In the genomic region with DNA sequence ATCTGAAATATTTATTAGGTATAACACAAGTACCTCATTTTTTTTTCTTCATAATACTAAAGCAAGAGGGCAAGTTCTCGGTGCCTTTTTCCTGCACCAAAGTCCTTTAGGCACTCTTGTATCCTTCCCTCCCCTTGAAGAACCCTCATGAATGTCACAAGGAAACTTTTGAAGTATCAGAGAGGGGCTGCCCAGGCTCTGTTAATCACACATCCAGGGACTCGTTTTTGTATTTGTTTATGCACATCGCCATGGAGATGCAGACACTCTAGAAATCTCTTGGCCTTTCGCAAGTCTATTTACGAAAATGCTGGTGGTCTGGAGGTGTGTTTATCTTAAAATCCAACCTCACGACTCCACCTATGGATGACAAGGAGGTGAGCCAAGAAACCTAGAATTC, we compare ENCODE assay signal across 10 mouse cellular contexts.
DNase-seq lines count a peak whose midpoint lies in the region; ATAC-seq and TF ChIP-seq lines count a peak whose summit lies in the region.
"Had no signal": no experiment of that assay in that cellular context is flagged by ENCODE, and none has a peak within 500 bp of the region (broad histone marks: within the 10 kb centered on the region; RNA-seq: fewer than 3 reads in every experiment).

No protein-coding gene starts in this region.

- whole genome bisulfite sequencing in heart, embryonic 15.5 days = 47% methylated on average over 6 of the region's 6 CpGs
- WGBS in midbrain, embryonic 13.5 days = 28% methylated on average over 6 of the region's 6 CpGs

- no peak for TF ChIP-seq POLR2A in cortical plate, adult 2 months (IDR thresholded peaks at IDR 0.05; ENCODE audit: extremely low read depth, insufficient read depth, low read length)

- H3K4me1 ChIP-seq in heart, embryonic 15.5 days (replicated peaks) = no peaks in the 10 kb centered on the region; the same call in 1 of the 2 replicates
- no peaks in the 10 kb centered on the region; the same call in 1 of the 2 replicates for H3K4me1 ChIP-seq in cortical plate, adult 2 months (ENCODE audit: control insufficient read depth, insufficient read depth, low read length)
- peaks cover 10% of the 10 kb centered on the region for H3K4me1 ChIP-seq in midbrain, embryonic 13.5 days (replicated peaks)

- DNase-seq in heart, postnatal 25 days (ENCODE audit: low spot score) = no peak
- DNase-seq in forelimb bud, embryonic 11.5 days (ENCODE audit: low read depth, low spot score) = peak; percentile 7
- DNase-seq in frontal cortex, postnatal 36 days (ENCODE audit: low spot score in 2 of 2) = no peak
- DNase-seq in adrenal gland, postnatal 10 days = no peak
- DNase-seq: kidney, postnatal 10 days; right cerebral cortex, postnatal 4 days had no signal

- ATAC-seq in heart, embryonic 15.5 days (replicated peaks; ENCODE audit: insufficient number of reproducible peaks, insufficient read depth, low FRiP score, low read depth) = no peak
- ATAC-seq in midbrain, embryonic 13.5 days = peak; percentile 47
- no peak for ATAC-seq in megakaryocyte progenitor cell, adult 5-6 weeks (replicated peaks; ENCODE audit: poor library complexity)

- H3K27ac ChIP-seq in heart, embryonic 15.5 days = no peak overlapping the region
- peak overlapping the region; percentile 31 for H3K27ac ChIP-seq in cortical plate, adult 2 months (ENCODE audit: insufficient read depth, low read length)
- H3K27ac ChIP-seq in midbrain, embryonic 13.5 days = no peak overlapping the region

- H3K4me2 ChIP-seq in heart, embryonic 15.5 days = peak overlapping the region; percentile 45
- peak overlapping the region; percentile 55 for H3K4me2 ChIP-seq in midbrain, embryonic 13.5 days (replicated peaks)

- H3K9ac ChIP-seq in heart, embryonic 15.5 days = no peak overlapping the region
- no peak overlapping the region for H3K9ac ChIP-seq in midbrain, embryonic 13.5 days (replicated peaks)

- 0 out of 2 replicates have a peak overlapping the region, but pooled peaks have one; percentile 35 for H3K4me3 ChIP-seq in heart, embryonic 15.5 days
- H3K4me3 ChIP-seq in cortical plate, adult 2 months (ENCODE audit: insufficient read depth, low read length) = peak overlapping the region; percentile 56
- H3K4me3 ChIP-seq in midbrain, embryonic 13.5 days (replicated peaks) = peak overlapping the region; percentile 30

- intact Hi-C loops in heart, postnatal 25 days (cut with DNase I) = no loop called here

- H3K27me3 ChIP-seq in heart, embryonic 15.5 days = no peaks in the 10 kb centered on the region
- H3K27me3 ChIP-seq in midbrain, embryonic 13.5 days = peaks cover 8% of the 10 kb centered on the region; the same call in 1 of the 2 replicates

- no peaks in the 10 kb centered on the region for H3K9me3 ChIP-seq in heart, embryonic 15.5 days (replicated peaks)
- H3K9me3 ChIP-seq in midbrain, embryonic 13.5 days = no peaks in the 10 kb centered on the region

- TF ChIP-seq CTCF in cortical plate, adult 2 months (IDR thresholded peaks at IDR 0.05; ENCODE audit: extremely low read depth, insufficient read depth, low read length) = no peak

- no peaks in the 10 kb centered on the region for H3K36me3 ChIP-seq in heart, embryonic 15.5 days
- no peaks in the 10 kb centered on the region for H3K36me3 ChIP-seq in midbrain, embryonic 13.5 days
